In genomic region chr6:29525256-29525655, GRCm38 (mm10) we compare ENCODE assay signal across 12 mouse cellular contexts. TPM values are rescaled to one million over a fixed set of nuclear protein-coding genes. Genes with fewer than 3 reads are reported as not detected.
A peak's percentile ranks its signal among the peaks of the same experiment; 100 is the strongest.
DNase-seq lines count a peak whose midpoint lies in the region; ATAC-seq and TF ChIP-seq lines count a peak whose summit lies in the region.
"Had no signal": no experiment of that assay in that cellular context is flagged by ENCODE, and none has a peak within 500 bp of the region (broad histone marks: within the 10 kb centered on the region; RNA-seq: fewer than 3 reads in every experiment).

No protein-coding gene starts in this region.

- H3K9me3 ChIP-seq in MEL (replicated peaks; ENCODE audit: insufficient read depth, low read length), result no peaks in the 10 kb centered on the region
- no peaks in the 10 kb centered on the region for H3K9me3 ChIP-seq in liver, postnatal 0 days (ENCODE audit: low read length)
- H3K9me3 ChIP-seq in midbrain, embryonic 14.5 days (ENCODE audit: control insufficient read depth, low read length), result no peaks in the 10 kb centered on the region
- H3K9me3 ChIP-seq in hindbrain, embryonic 14.5 days (ENCODE audit: control insufficient read depth, low read length), result no peaks in the 10 kb centered on the region
- H3K9me3 ChIP-seq: liver, embryonic 13.5 days had no signal

- TF ChIP-seq EP300 in MEL (IDR thresholded peaks at IDR 0.05; ENCODE audit: low read depth in 1 of 2, low read length in 2 of 2), result no peak
- TF ChIP-seq EP300 in liver, postnatal 0 days (IDR thresholded peaks at IDR 0.05; ENCODE audit: low read depth), result no peak

- TF ChIP-seq POLR2A in lung, adult 2 months (IDR thresholded peaks at IDR 0.05; ENCODE audit: borderline replicate concordance, extremely low read depth, low read depth, low read length), result no peak
- no peak for TF ChIP-seq POLR2A in MEL (IDR thresholded peaks at IDR 0.05; ENCODE audit: control insufficient read depth in 1 of 2, insufficient read depth in 1 of 2, low read depth in 1 of 2, low read length in 2 of 2, poor library complexity in 1 of 2)

- TF ChIP-seq CTCF in lung, adult 2 months (IDR thresholded peaks at IDR 0.05; ENCODE audit: insufficient read depth, low read length), result peak; percentile 44
- peak; percentile 71 to 73 (median 71) for TF ChIP-seq CTCF in MEL (IDR thresholded peaks at IDR 0.05 in 2 of 3, conservative IDR thresholded peaks at IDR 0.05 in 1 of 3; ENCODE audit: control insufficient read depth in 1 of 3, insufficient read depth in 1 of 3, low read depth in 2 of 3, low read length in 3 of 3, poor library complexity in 1 of 3, severe bottlenecking in 1 of 3)
- peak; percentile 64 for TF ChIP-seq CTCF in liver, postnatal 0 days (IDR thresholded peaks at IDR 0.05; ENCODE audit: low read depth)

- H3K4me3 ChIP-seq in lung, adult 2 months (replicated peaks; ENCODE audit: extremely low read depth, low read depth, low read length), result no peak overlapping the region
- no peak overlapping the region for H3K4me3 ChIP-seq in MEL (ENCODE audit: control insufficient read depth in 1 of 2, insufficient read depth in 1 of 2, low read depth in 2 of 2, low read length in 2 of 2)
- H3K4me3 ChIP-seq in liver, postnatal 0 days (ENCODE audit: low read depth, low read length), result no peak overlapping the region
- H3K4me3 ChIP-seq in midbrain, embryonic 14.5 days (replicated peaks; ENCODE audit: low read depth, low read length), result no peak overlapping the region
- no peak overlapping the region for H3K4me3 ChIP-seq in hindbrain, embryonic 14.5 days (replicated peaks; ENCODE audit: low read length)

- H3K9ac ChIP-seq in MEL (ENCODE audit: control insufficient read depth, low read depth, low read length, poor library complexity, severe bottlenecking), result no peak overlapping the region
- no peak overlapping the region for H3K9ac ChIP-seq in liver, postnatal 0 days (replicated peaks)
- no peak overlapping the region for H3K9ac ChIP-seq in midbrain, embryonic 14.5 days (replicated peaks; ENCODE audit: low read length)
- no peak overlapping the region for H3K9ac ChIP-seq in hindbrain, embryonic 14.5 days
- H3K9ac ChIP-seq: liver, embryonic 13.5 days had no signal

- ATAC-seq in liver, postnatal 0 days, result no peak
- ATAC-seq in midbrain, embryonic 14.5 days (ENCODE audit: low FRiP score, low TSS enrichment), result no peak
- no peak for ATAC-seq in hindbrain, embryonic 14.5 days (ENCODE audit: low FRiP score)

- no peaks in the 10 kb centered on the region; the same call in 1 of the 2 replicates for H3K79me2 ChIP-seq in MEL (ENCODE audit: control insufficient read depth, insufficient read depth, low read length, poor library complexity)

- peaks cover 6% of the 10 kb centered on the region; the same call in 1 of the 2 replicates for H3K4me1 ChIP-seq in lung, adult 2 months (ENCODE audit: control insufficient read depth, insufficient read depth, low read length)
- peaks cover 4 to 20% of the 10 kb centered on the region in 2 experiments for H3K4me1 ChIP-seq in MEL (ENCODE audit: control insufficient read depth in 1 of 2, insufficient read depth in 2 of 2, low read length in 2 of 2)
- peaks cover 26% of the 10 kb centered on the region for H3K4me1 ChIP-seq in liver, postnatal 0 days (ENCODE audit: insufficient read depth)
- H3K4me1 ChIP-seq in midbrain, embryonic 14.5 days (ENCODE audit: control insufficient read depth, insufficient read depth, low read length), result peaks cover 6% of the 10 kb centered on the region
- peaks cover 20% of the 10 kb centered on the region; the same call in 1 of the 2 replicates for H3K4me1 ChIP-seq in hindbrain, embryonic 14.5 days (replicated peaks; ENCODE audit: control insufficient read depth, insufficient read depth, low read length)

- DNase-seq in cerebellum, postnatal 10 days, result peak; percentile 29 to 42
- no peak for DNase-seq in cerebellum, adult 11-12 months
- DNase-seq in lung, adult 2 months, result no peak
- no peak for DNase-seq in lung, adult 18-20 months
- DNase-seq in MEL (ENCODE audit: low read depth, low spot score), result peak; percentile 75
- DNase-seq in liver, postnatal 0 days, result peak; percentile 50
- no peak for DNase-seq in midbrain, embryonic 14.5 days
- DNase-seq in hindbrain, embryonic 14.5 days (ENCODE audit: low spot score), result no peak
- DNase-seq: adrenal gland, postnatal 14 days; heart, postnatal 10 days; liver, embryonic 13.5 days had no signal

- no peak overlapping the region for H3K4me2 ChIP-seq in liver, postnatal 0 days (ENCODE audit: low read depth, low read length)
- H3K4me2 ChIP-seq in midbrain, embryonic 14.5 days (ENCODE audit: low read length), result no peak overlapping the region
- H3K4me2 ChIP-seq in hindbrain, embryonic 14.5 days (replicated peaks), result no peak overlapping the region

- peaks cover 0 to 14% of the 10 kb centered on the region in 2 experiments; a peak in 2 of 4 replicates for H3K36me3 ChIP-seq in MEL (ENCODE audit: control insufficient read depth in 1 of 2, insufficient read depth in 2 of 2, low read length in 2 of 2)
- H3K36me3 ChIP-seq in liver, postnatal 0 days (replicated peaks; ENCODE audit: insufficient read depth, low read length), result no peaks in the 10 kb centered on the region
- no peaks in the 10 kb centered on the region for H3K36me3 ChIP-seq in midbrain, embryonic 14.5 days (ENCODE audit: control insufficient read depth, insufficient read depth, low read length)
- H3K36me3 ChIP-seq in hindbrain, embryonic 14.5 days (replicated peaks; ENCODE audit: control insufficient read depth, insufficient read depth), result no peaks in the 10 kb centered on the region
- H3K36me3 ChIP-seq: liver, embryonic 13.5 days had no signal

- no peak overlapping the region for H3K27ac ChIP-seq in MEL (ENCODE audit: control insufficient read depth, low read depth, low read length)
- H3K27ac ChIP-seq in liver, postnatal 0 days (ENCODE audit: low read depth), result no peak overlapping the region
- no peak overlapping the region for H3K27ac ChIP-seq in midbrain, embryonic 14.5 days (replicated peaks; ENCODE audit: low read depth, low read length)
- no peak overlapping the region for H3K27ac ChIP-seq in hindbrain, embryonic 14.5 days
- H3K27ac ChIP-seq: liver, embryonic 13.5 days had no signal

- peak; percentile 47 for TF ChIP-seq RAD21 in MEL (IDR thresholded peaks at IDR 0.05; ENCODE audit: low read depth, low read length)

- 78% methylated on average over 6 of the region's 6 CpGs for WGBS in lung, adult 2 months
- WGBS in liver, postnatal 0 days (ENCODE audit: insufficient replicate concordance), result 68% methylated on average over 6 of the region's 6 CpGs
- 71% methylated on average over 6 of the region's 6 CpGs for WGBS in midbrain, embryonic 14.5 days
- WGBS in hindbrain, embryonic 14.5 days, result 65% methylated on average over 6 of the region's 6 CpGs

- peaks cover 0 to 3% of the 10 kb centered on the region in 2 experiments; a peak in 2 of 4 replicates for H3K27me3 ChIP-seq in MEL (ENCODE audit: control insufficient read depth in 1 of 2, insufficient read depth in 2 of 2, low read length in 2 of 2)
- H3K27me3 ChIP-seq in liver, postnatal 0 days (ENCODE audit: insufficient read depth, low read length), result peaks cover 34% of the 10 kb centered on the region
- peaks cover 38% of the 10 kb centered on the region for H3K27me3 ChIP-seq in midbrain, embryonic 14.5 days (ENCODE audit: control insufficient read depth, insufficient read depth, low read length)
- H3K27me3 ChIP-seq in hindbrain, embryonic 14.5 days (ENCODE audit: control insufficient read depth, insufficient read depth, low read length), result peaks cover 46% of the 10 kb centered on the region

TF ChIP-seq in MEL, 35 proteins besides CTCF, POLR2A, EP300 and RAD21 (continues in another document):
- TF ChIP-seq ZKSCAN1 (IDR thresholded peaks at IDR 0.05; ENCODE audit: low read depth, low read length) (no peak), GATA1 (IDR thresholded peaks at IDR 0.05; ENCODE audit: low read depth, low read length) (no peak)

RNA-seq across cellular contexts. Expression of gene Irf5, which starts 1.2 kb away (rescaled TPM):
- polyA plus RNA-seq in lung, adult 2 months (2012; rRNA removed), result 35.2 and 36.6 TPM in 2 replicates
- 8.2 and 9.7 TPM in 2 replicates for total RNA-seq in MEL (2012; rRNA removed)
- 10 to 100 TPM in 1 of 2 experiments, not detected in 1; 13.3 TPM for polyA plus RNA-seq in MEL (2012; ENCODE audit: insufficient read depth in 1 of 2, insufficient read length in 2 of 2, low read depth in 1 of 2, low replicate concordance in 2 of 2, missing spikeins in 1 of 2)
- 11.8 and 12.0 TPM in 2 replicates for polyA plus RNA-seq in liver, postnatal 0 days (2015; fragmentation: Nextera tagmentation; extraction: Ambion mirVana)
- 1.1 and 1.9 TPM in 2 replicates for polyA plus RNA-seq in midbrain, embryonic 14.5 days (2014; fragmentation: Nextera tagmentation; extraction: Ambion mirVana)
- 1.5 and 1.7 TPM in 2 replicates for polyA plus RNA-seq in hindbrain, embryonic 14.5 days (2014; fragmentation: Nextera tagmentation; extraction: Ambion mirVana)

RNA-seq across cellular contexts. Expression of gene Kcp, which starts 17.5 kb away (rescaled TPM):
- 8.8 and 12.3 TPM in 2 replicates for polyA plus RNA-seq in lung, adult 2 months (2012; rRNA removed)
- 1.0 and 1.3 TPM in 2 replicates for total RNA-seq in MEL (2012; rRNA removed)
- polyA plus RNA-seq in MEL (2012; ENCODE audit: insufficient read depth in 1 of 2, insufficient read length in 2 of 2, low read depth in 1 of 2, low replicate concordance in 2 of 2, missing spikeins in 1 of 2), result 1 to 10 TPM in 1 of 2 experiments, not detected in 1; 6.9 TPM
- polyA plus RNA-seq in liver, postnatal 0 days (2015; fragmentation: Nextera tagmentation; extraction: Ambion mirVana), result 2.2 and 2.3 TPM in 2 replicates
- 11.6 and 12.1 TPM in 2 replicates for polyA plus RNA-seq in midbrain, embryonic 14.5 days (2014; fragmentation: Nextera tagmentation; extraction: Ambion mirVana)
- 16.3 and 19.9 TPM in 2 replicates for polyA plus RNA-seq in hindbrain, embryonic 14.5 days (2014; fragmentation: Nextera tagmentation; extraction: Ambion mirVana)

RNA-seq across cellular contexts. Expression of gene Atp6v1fnb, which starts 54.0 kb away (rescaled TPM):
- 0.20 TPM in 1 of 2 replicates, not detected in the other for polyA plus RNA-seq in lung, adult 2 months (2012; rRNA removed)
- not detected in 2 replicates for total RNA-seq in MEL (2012; rRNA removed)
- under 1 TPM in 1 of 2 experiments, not detected in 1; 0.13 TPM for polyA plus RNA-seq in MEL (2012; ENCODE audit: insufficient read depth in 1 of 2, insufficient read length in 2 of 2, low read depth in 1 of 2, low replicate concordance in 2 of 2, missing spikeins in 1 of 2)
- not detected in 2 replicates for polyA plus RNA-seq in liver, postnatal 0 days (2015; fragmentation: Nextera tagmentation; extraction: Ambion mirVana)
- 0.84 TPM in 1 of 2 replicates, not detected in the other for polyA plus RNA-seq in midbrain, embryonic 14.5 days (2014; fragmentation: Nextera tagmentation; extraction: Ambion mirVana)
- polyA plus RNA-seq in hindbrain, embryonic 14.5 days (2014; fragmentation: Nextera tagmentation; extraction: Ambion mirVana), result 0.70 TPM in 1 of 2 replicates, not detected in the other
- total RNA-seq: adrenal gland, postnatal 14 days; heart, postnatal 10 days had no signal
- polyA plus RNA-seq: C2C12; liver, embryonic 13.5 days had no signal

RNA-seq across cellular contexts. Expression of gene Atp6v1f, which starts 57.7 kb away (rescaled TPM):
- polyA plus RNA-seq in lung, adult 2 months (2012; rRNA removed), result 256 and 275 TPM in 2 replicates
- total RNA-seq in MEL (2012; rRNA removed), result 289 and 312 TPM in 2 replicates
- polyA plus RNA-seq in MEL (2012; ENCODE audit: insufficient read depth in 1 of 2, insufficient read length in 2 of 2, low read depth in 1 of 2, low replicate concordance in 2 of 2, missing spikeins in 1 of 2), result 100 to 1,000 TPM in 1 of 2 experiments, not detected in 1; 349 TPM
- polyA plus RNA-seq in liver, postnatal 0 days (2015; fragmentation: Nextera tagmentation; extraction: Ambion mirVana), result 165 and 170 TPM in 2 replicates
- 318 and 408 TPM in 2 replicates for polyA plus RNA-seq in midbrain, embryonic 14.5 days (2014; fragmentation: Nextera tagmentation; extraction: Ambion mirVana)
- 319 and 346 TPM in 2 replicates for polyA plus RNA-seq in hindbrain, embryonic 14.5 days (2014; fragmentation: Nextera tagmentation; extraction: Ambion mirVana)

Comparison
In these comparisons a context has a peak if more than half of its experiments do, and no peak if none do; other contexts are left out.
1. DNase-seq: peak in cerebellum, postnatal 10 days (2 of 2), MEL (single experiment) and liver, postnatal 0 days (single experiment); none in cerebellum, adult 11-12 months (single experiment), lung, adult 2 months (single experiment), lung, adult 18-20 months (0 of 2), midbrain, embryonic 14.5 days (single experiment) and hindbrain, embryonic 14.5 days (single experiment).
2. Peak in every context shown above with its lines, with median percentiles within 50 percentile points of each other: CTCF ChIP-seq.